Mouse (Mus musculus) heart, adult 11 months (tissue): Measurements from ENCODE around the gene Ccdc125.

ENCODE experiments used
- DNase-seq: peaks from one replicate; pipeline ENCODE4 v3.0.0; 2022

Gene Ccdc125

GRCm38 (mm10) chr13:100721656-100722055, 52.1 kb downstream of the Ccdc125 start:
- peak; percentile 74 for DNase-seq

GRCm38 (mm10) chr13:100724051-100724754, 54.7 kb downstream of the Ccdc125 start:
- DNase-seq = peak; percentile 87

GRCm38 (mm10) chr13:100725194-100725593, 55.7 kb downstream of the Ccdc125 start:
- DNase-seq = peak; percentile 45

DNA sequence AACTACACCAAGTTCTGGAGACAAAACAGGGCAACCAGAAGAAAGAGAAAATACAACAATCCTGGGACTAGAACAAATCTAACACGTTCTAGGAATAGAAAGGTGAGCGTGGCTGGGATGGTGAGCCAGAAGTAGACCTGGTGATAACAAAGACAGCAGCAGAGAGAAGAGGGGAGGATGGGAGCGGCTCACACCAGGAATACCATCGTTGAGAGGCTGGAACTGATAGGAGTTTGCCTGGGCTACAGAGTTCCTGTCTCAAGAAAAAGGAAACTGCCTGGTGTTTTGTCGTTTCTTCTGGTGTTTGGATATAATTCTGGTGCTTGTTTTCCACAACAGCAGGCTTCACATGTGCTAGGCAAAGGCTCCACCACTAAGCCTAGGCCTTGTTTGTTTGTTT, 58.6 kb downstream of the Ccdc125 start:
- DNase-seq = peak; percentile 72

GRCm38 (mm10) chr13:100728530-100728929, 59.0 kb downstream of the Ccdc125 start:
- DNase-seq = peak; percentile 53

GRCm38 (mm10) chr13:100730153-100730860, 60.8 kb downstream of the Ccdc125 start:
- peak; percentile 77 for DNase-seq

GRCm38 (mm10) chr13:100730861-100731176, 61.3 kb downstream of the Ccdc125 start, which contains the start of gene Cdk7:
Cdk7 (minus strand) TSS chr13:100730939.
- peak; percentile 99 for DNase-seq

DNA sequence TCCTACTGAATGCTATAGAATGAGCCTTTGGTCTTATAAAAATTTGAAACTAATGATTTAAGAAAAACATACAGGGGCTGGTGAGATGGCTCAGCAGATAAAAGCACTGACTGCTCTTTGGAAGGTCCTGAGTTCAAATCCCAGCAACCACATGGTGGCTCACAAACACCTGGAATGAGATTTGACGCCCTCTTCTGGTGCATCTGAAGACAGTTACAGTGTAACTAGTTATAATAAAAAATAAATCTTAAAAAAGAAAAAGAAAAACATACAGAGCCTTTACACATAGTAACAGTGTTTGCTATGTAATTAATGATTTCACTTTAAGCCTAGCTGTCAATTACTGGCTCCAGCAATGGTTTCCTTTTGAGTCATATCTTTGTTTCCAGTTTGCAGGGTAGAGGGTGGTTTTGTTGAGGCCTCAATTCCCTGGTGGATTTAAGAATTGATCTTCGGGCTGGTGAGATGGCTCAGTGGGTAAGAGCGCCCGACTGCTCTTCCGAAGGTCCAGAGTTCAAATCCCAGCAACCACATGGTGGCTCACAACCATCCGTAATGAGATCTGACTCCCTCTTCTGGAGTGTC, 62.0 kb downstream of the Ccdc125 start:
- peak; percentile 55 for DNase-seq

DNA sequence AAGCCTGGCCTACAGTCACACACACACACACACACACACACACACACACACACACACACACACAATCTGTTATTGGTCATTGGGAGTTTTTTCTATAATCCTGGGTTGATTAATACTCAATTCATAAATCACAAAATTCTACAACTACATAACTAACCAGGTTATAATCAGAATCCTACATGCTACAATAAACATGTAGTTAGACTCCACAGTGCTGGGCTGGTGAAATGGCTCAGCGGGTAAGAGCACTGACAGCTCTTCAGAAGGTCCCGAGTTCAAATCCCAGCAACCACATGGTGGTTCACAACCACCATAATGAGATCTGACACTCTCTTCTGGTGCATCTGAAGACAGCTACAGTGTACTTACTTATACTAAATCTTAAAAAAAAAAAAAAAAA, 63.2 kb downstream of the Ccdc125 start:
- peak; percentile 34 for DNase-seq

- peak; percentile 70 for DNase-seq
Observed at GRCm38 (mm10) chr13:100742831-100743230, 73.3 kb downstream of the Ccdc125 start.

DNA sequence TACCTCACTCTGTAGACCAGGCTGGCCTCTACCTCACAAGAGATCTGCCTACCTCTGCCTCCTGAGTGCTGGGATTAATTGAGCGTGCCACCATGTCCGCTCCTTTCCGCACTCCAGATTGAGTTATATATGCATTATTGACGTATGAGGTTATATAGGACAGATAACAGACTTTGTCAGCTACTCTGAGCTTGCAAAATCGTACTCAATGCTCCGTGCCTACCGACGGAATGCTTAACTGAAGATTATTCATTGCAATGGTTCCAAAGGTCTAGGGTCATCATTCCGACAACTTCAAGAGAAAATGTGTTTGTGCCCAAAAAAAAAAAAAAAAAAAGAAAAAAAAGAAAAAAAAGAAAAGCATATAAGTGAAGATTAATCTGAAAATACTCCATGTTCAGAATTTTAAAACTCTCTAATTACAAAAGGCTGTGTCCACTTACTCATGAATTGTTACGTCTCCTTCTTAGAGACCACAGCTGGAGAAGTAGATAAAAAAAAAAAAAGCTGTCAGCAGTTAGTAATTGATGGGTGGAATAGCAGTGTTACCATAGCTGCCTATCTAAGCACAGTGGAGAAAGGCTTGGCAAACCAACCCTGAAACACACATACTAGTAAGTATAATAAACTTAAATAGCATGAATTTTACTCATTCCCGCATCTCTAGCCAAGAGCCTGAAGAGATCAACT, 74.0 kb downstream of the Ccdc125 start:
- DNase-seq = peak; percentile 50

DNA sequence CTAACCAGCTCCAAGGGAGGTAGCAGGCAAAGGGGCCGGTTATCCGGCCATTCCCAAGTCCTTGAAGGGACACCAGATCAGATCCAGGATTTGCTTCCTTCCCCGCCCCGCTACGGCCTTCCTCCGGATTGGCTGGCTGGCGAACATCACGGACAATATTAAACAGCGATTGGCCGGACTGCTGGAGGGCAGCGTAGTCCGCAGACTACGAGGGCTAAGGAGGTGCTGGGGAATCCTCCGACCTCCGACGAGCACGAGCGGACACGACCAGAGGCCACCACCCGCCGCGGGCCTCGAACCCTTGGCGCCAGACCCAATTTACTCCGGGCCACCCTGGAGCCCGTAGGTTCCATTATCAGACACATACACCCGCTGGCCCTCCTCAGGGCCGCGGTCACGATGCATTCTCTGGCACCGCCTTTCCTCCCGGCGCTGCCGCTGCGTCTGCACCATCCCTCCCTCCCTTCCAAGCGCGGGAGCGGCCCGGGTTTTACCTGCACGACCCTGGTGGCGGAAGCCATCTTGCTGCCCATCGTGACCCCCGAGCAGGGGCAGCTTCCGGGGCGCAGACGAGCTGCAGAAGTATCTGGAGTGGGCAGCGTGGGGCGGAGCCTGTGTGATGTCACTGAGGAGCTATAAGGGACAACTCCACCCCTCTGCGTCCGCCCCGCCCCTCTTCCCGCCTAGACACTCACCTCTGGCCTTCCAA, 74.7 kb downstream of the Ccdc125 start, which contains the start of gene Mrps36:
Gene Mrps36, minus strand, starts transcription at position 624 of the 709 bp plus-strand sequence.
- peak; percentile 100 for DNase-seq

DNA sequence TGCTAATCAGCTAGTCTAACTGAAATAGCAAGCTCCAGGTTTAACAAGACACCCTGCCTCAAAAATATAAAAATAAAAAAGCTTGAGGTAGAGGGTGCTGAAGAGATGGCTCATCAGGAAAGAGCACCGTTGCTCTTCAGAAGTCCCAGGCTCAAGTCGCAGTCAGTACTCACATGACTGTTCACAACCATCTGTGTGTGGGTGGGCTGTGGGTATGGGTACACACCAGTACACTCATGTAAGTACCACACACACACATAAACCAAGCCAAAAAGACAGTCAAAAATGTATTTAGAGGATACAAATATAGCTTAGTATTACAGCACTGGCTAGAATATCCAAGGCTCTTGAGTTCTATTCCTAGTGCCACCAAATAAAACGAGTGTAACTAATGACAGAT, 76.6 kb downstream of the Ccdc125 start:
- peak; percentile 78 for DNase-seq
